Mouse (Mus musculus): ENCODE data around the gene 4930438A08Rik.
A peak's percentile ranks its signal among the peaks of the same experiment; 100 is the strongest.
"Not testable (repeated sequence)": the region's sequence is repeated elsewhere in the genome, so short reads cannot be mapped to it uniquely, and the experiment has no call there.

The 4930438A08Rik gene

GRCm38 (mm10) chr11:58281970-58282496 is 7.4 kb downstream of the 4930438A08Rik start:
- no peak for DNase-seq (ENCODE audit: low read depth, low spot score)

GRCm38 (mm10) chr11:58282518-58282917 is 7.9 kb downstream of the 4930438A08Rik start:
- no peak for DNase-seq (ENCODE audit: low read depth, low spot score)

GRCm38 (mm10) chr11:58289992-58290682 is 15.5 kb downstream of the 4930438A08Rik start:
- no peak for DNase-seq (ENCODE audit: low read depth, low spot score)

- DNase-seq (ENCODE audit: low read depth, low spot score): no peak
Measured at GRCm38 (mm10) chr11:58290812-58291211, 16.2 kb downstream of the 4930438A08Rik start.

- DNase-seq (ENCODE audit: low read depth, low spot score): no peak
Measured at GRCm38 (mm10) chr11:58292791-58293190, 18.2 kb downstream of the 4930438A08Rik start.

GRCm38 (mm10) chr11:58297396-58297795 is 22.8 kb downstream of the 4930438A08Rik start:
- no peak for DNase-seq (ENCODE audit: low read depth, low spot score)

GRCm38 (mm10) chr11:58301057-58301456 is 26.5 kb downstream of the 4930438A08Rik start:
- DNase-seq (ENCODE audit: low read depth, low spot score): peak; percentile 83

GRCm38 (mm10) chr11:58301837-58302754 is 27.5 kb downstream of the 4930438A08Rik start:
- peak; percentile 98 for DNase-seq (ENCODE audit: low read depth, low spot score)

- DNase-seq (ENCODE audit: low read depth, low spot score): no peak
Measured at GRCm38 (mm10) chr11:58302774-58303445, 28.3 kb downstream of the 4930438A08Rik start.

GRCm38 (mm10) chr11:58303594-58303993 is 29.0 kb downstream of the 4930438A08Rik start:
- peak; percentile 23 for DNase-seq (ENCODE audit: low read depth, low spot score)

- not testable (repeated sequence) for DNase-seq (ENCODE audit: low read depth, low spot score)
Measured at GRCm38 (mm10) chr11:58305299-58305698, 30.7 kb downstream of the 4930438A08Rik start.

- DNase-seq (ENCODE audit: low read depth, low spot score): peak; percentile 93
Measured at GRCm38 (mm10) chr11:58306860-58307308, 32.3 kb downstream of the 4930438A08Rik start, which contains the start of gene Zfp692. Gene Zfp692 (plus strand): TSS chr11:58307069.

- DNase-seq (ENCODE audit: low read depth, low spot score): peak; percentile 49
Measured at GRCm38 (mm10) chr11:58307411-58308080, 32.9 kb downstream of the 4930438A08Rik start.

GRCm38 (mm10) chr11:58308661-58309060 is 34.1 kb downstream of the 4930438A08Rik start:
- no peak for DNase-seq (ENCODE audit: low read depth, low spot score)

GRCm38 (mm10) chr11:58314069-58314468 is 39.5 kb downstream of the 4930438A08Rik start:
- DNase-seq (ENCODE audit: low read depth, low spot score): no peak

GRCm38 (mm10) chr11:58315536-58316168 is 41.1 kb downstream of the 4930438A08Rik start:
- DNase-seq (ENCODE audit: low read depth, low spot score): no peak

GRCm38 (mm10) chr11:58316344-58316743 is 41.7 kb downstream of the 4930438A08Rik start:
- no peak for DNase-seq (ENCODE audit: low read depth, low spot score)

- no peak for DNase-seq (ENCODE audit: low read depth, low spot score)
Measured at GRCm38 (mm10) chr11:58316768-58317390, 42.3 kb downstream of the 4930438A08Rik start.

- peak; percentile 95 for DNase-seq (ENCODE audit: low read depth, low spot score)
Measured at GRCm38 (mm10) chr11:58322824-58323569, 48.4 kb downstream of the 4930438A08Rik start.

All from 3T3-L1 (cell line).